Mouse (Mus musculus): ENCODE measurements around the gene Pet117.
"Not testable (repeated sequence)": the region's sequence is repeated elsewhere in the genome, so short reads cannot be mapped to it uniquely, and the experiment has no call there.

Gene Pet117

GRCm38 (mm10) chr2:144368400-144369019 lies at the start of gene Pet117, which contains the start of gene Kat14:
Pet117 (plus strand) TSS chr2:144368996.
Kat14 (plus strand) TSS chr2:144368983.
- DNase-seq: peak; percentile 92

GRCm38 (mm10) chr2:144324218-144324617 lies 44.6 kb upstream of the Pet117 start:
- DNase-seq: no peak

- DNase-seq: no peak
These were observed 39.3 kb upstream of the Pet117 start for GRCm38 (mm10) chr2:144329451-144329850.

- no peak for DNase-seq
These were observed 38.9 kb upstream of the Pet117 start for GRCm38 (mm10) chr2:144329937-144330336.

- no peak for DNase-seq
These were observed 38.3 kb upstream of the Pet117 start for GRCm38 (mm10) chr2:144330352-144330959.

- DNase-seq: no peak
These were observed 37.8 kb upstream of the Pet117 start for GRCm38 (mm10) chr2:144330960-144331371.

- no peak for DNase-seq
These were observed 37.1 kb upstream of the Pet117 start, which contains the start of gene Ovol2 for GRCm38 (mm10) chr2:144331401-144332302. Ovol2 (minus strand) TSS chr2:144332146.

GRCm38 (mm10) chr2:144332486-144332885 lies 36.3 kb upstream of the Pet117 start:
- DNase-seq: no peak

GRCm38 (mm10) chr2:144333138-144333842 lies 35.5 kb upstream of the Pet117 start:
- no peak for DNase-seq

GRCm38 (mm10) chr2:144337230-144337629 lies 31.6 kb upstream of the Pet117 start:
- no peak for DNase-seq

- no peak for DNase-seq
These were observed 31.1 kb upstream of the Pet117 start for GRCm38 (mm10) chr2:144337701-144338100.

- DNase-seq: not testable (repeated sequence)
These were observed 30.6 kb upstream of the Pet117 start for GRCm38 (mm10) chr2:144338149-144338548.

- DNase-seq: no peak
These were observed 25.6 kb upstream of the Pet117 start for GRCm38 (mm10) chr2:144343158-144343557.

- DNase-seq: no peak
These were observed 20.3 kb upstream of the Pet117 start for GRCm38 (mm10) chr2:144348525-144348924.

GRCm38 (mm10) chr2:144352843-144353242 lies 16.0 kb upstream of the Pet117 start:
- DNase-seq: no peak

GRCm38 (mm10) chr2:144369020-144369421 lies 225 bp downstream of the Pet117 start:
- DNase-seq: no peak

GRCm38 (mm10) chr2:144369511-144369910 lies 715 bp downstream of the Pet117 start:
- DNase-seq: no peak

- no peak for DNase-seq
These were observed 2.8 kb downstream of the Pet117 start for GRCm38 (mm10) chr2:144371566-144371965.

- no peak for DNase-seq
These were observed 4.3 kb downstream of the Pet117 start for GRCm38 (mm10) chr2:144373063-144373462.

GRCm38 (mm10) chr2:144375063-144375703 lies 6.4 kb downstream of the Pet117 start:
- DNase-seq: no peak

- peak; percentile 78 for DNase-seq
These were observed 12.5 kb downstream of the Pet117 start for GRCm38 (mm10) chr2:144381293-144381692.

- DNase-seq: peak; percentile 19
These were observed 12.9 kb downstream of the Pet117 start for GRCm38 (mm10) chr2:144381741-144382140.

Measured in cerebellum, adult 9-11 months (tissue).